In the genomic region with DNA sequence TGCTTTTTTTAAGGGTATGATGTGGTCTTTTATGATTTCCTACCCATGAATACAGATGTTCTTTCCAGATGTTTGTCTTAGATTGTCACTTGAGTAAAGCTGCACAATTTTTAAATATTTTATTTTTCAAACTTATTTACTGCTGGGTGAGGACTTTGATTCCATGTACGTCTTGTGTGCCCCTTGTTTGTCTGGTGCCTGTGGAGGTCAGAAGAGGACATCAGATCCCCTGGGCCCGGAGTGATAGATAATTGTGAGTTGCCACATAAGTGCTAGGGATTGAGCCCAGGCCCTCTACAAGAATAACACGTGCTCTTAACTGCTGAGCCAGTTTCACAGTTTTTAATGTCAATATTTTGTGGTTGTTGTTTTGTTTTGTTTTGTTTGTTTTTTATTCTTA, we compare ENCODE assay signal across 25 mouse cellular contexts.
"Had no signal": no experiment of that assay in that cellular context is flagged by ENCODE, and none has a peak within 500 bp of the region (broad histone marks: within the 10 kb centered on the region; RNA-seq: fewer than 3 reads in every experiment).

No protein-coding gene starts in this region.

- H3K9me3 ChIP-seq: heart, embryonic 13.5 days; heart, embryonic 15.5 days; hindbrain, embryonic 15.5 days; kidney, embryonic 15.5 days; limb, embryonic 13.5 days had no signal

- H3K36me3 ChIP-seq: heart, embryonic 13.5 days; heart, embryonic 15.5 days; hindbrain, embryonic 13.5 days; hindbrain, embryonic 15.5 days; kidney, embryonic 15.5 days; limb, embryonic 13.5 days had no signal

- H3K4me2 ChIP-seq: heart, embryonic 11.5 days; heart, embryonic 13.5 days; heart, embryonic 15.5 days; hindbrain, embryonic 13.5 days; hindbrain, embryonic 15.5 days; kidney, embryonic 15.5 days; limb, embryonic 13.5 days had no signal

- ATAC-seq: forebrain, postnatal 0 days; hindbrain, postnatal 0 days; intestine, embryonic 16.5 days had no signal

- H3K9ac ChIP-seq: forebrain, postnatal 0 days; heart, embryonic 13.5 days; heart, embryonic 15.5 days; hindbrain, embryonic 13.5 days; hindbrain, embryonic 15.5 days; kidney, embryonic 15.5 days; limb, embryonic 13.5 days had no signal

- H3K4me3 ChIP-seq: heart, adult 2 months; heart, embryonic 13.5 days; heart, embryonic 15.5 days; hindbrain, embryonic 13.5 days; hindbrain, embryonic 15.5 days; kidney, embryonic 15.5 days; limb, embryonic 13.5 days had no signal

- DNase-seq: forebrain, postnatal 0 days; gastrocnemius, postnatal 14 days; gastrocnemius, postnatal 36 days; heart, adult 11 months; heart, adult 2 months; heart, postnatal 14 days; heart, postnatal 36 days; kidney, adult 11 months; kidney, adult 2 months; kidney, adult 9 months; kidney, postnatal 14 days; kidney, postnatal 36 days; layer of hippocampus, adult 9-11 months; layer of hippocampus, postnatal 36 days; left cerebral cortex, postnatal 4 days had no signal

- H3K4me1 ChIP-seq: hindbrain, embryonic 13.5 days; hindbrain, embryonic 15.5 days had no signal

- H3K27me3 ChIP-seq: heart, embryonic 13.5 days; heart, embryonic 15.5 days; hindbrain, embryonic 13.5 days; hindbrain, embryonic 15.5 days; kidney, embryonic 15.5 days; limb, embryonic 13.5 days had no signal

- H3K27ac ChIP-seq: heart, adult 2 months; heart, embryonic 13.5 days; heart, embryonic 15.5 days; hindbrain, embryonic 13.5 days; hindbrain, embryonic 15.5 days; hindbrain, postnatal 0 days; kidney, embryonic 15.5 days; kidney, postnatal 0 days; limb, embryonic 13.5 days had no signal
